Mouse (Mus musculus) stomach, postnatal 0 days (tissue): ENCODE results near the gene Arpc5.

Source experiments
- CTCF ChIP-seq: IDR thresholded peaks from 2 replicates; pipeline ENCODE4 v1.5.1; 2016; ENCODE audit warnings: antibody characterized with exemption, low read depth, mild to moderate bottlenecking, moderate library complexity
- EP300 ChIP-seq: optimal IDR thresholded peaks from 2 replicates; pipeline ENCODE3; 2016; ENCODE audit warnings: antibody characterized with exemption

DNA sequence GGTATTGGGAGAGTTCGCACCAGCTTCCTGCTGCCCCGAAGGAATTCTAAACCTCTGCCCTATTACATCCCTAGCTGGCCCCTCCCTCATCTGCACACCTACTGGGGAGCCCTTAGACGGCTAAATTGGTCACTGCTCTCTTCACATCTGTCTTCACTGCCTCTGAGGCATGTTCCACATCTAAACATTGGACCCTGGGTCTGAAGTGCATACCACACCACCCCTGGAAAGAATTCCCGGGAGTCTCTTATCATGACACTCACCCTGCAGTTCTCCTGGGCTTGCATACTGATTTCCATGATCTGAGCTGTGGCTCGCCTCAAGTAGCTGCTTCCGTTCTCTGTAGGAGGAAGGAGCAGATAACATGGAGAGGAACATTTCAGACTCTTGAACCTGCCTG is 24.5 kb downstream of the Arpc5 start:
- TF ChIP-seq CTCF (no peak), EP300 (no peak)
